Mouse (Mus musculus) stomach, embryonic 16.5 days (tissue): ENCODE results near the gene Hoxa2. TPM values are rescaled to one million over a fixed set of nuclear protein-coding genes. Genes with fewer than 3 reads are reported as not detected.
A peak's percentile ranks its signal among the peaks of the same experiment; 100 is the strongest.

Experiments
- ATAC-seq: fragments of 200-750 bp; cut with Nextera tagmentation; 2 replicates; pipeline ENCODE4 v1.8.0; 2017; ENCODE audit warnings: moderate number of reproducible peaks, moderate TSS enrichment; ENCODE audit not compliant: insufficient read depth, low FRiP score
- H3K27ac ChIP-seq: fragments of 300-500 bp; sonication (generic); 2 replicates; pipeline ENCODE4 v1.5.1; 2014; ENCODE audit warnings: low read length
- H3K27me3 ChIP-seq: fragments of 300-500 bp; sonication (generic); 2 replicates; pipeline ENCODE4 v1.6.1; 2014; ENCODE audit warnings: low read length, control low read depth, mixed read lengths; ENCODE audit not compliant: control insufficient read depth, insufficient read depth
- H3K36me3 ChIP-seq: fragments of 300-500 bp; sonication (generic); 2 replicates; pipeline ENCODE4 v1.6.1; 2014; ENCODE audit warnings: low read length; ENCODE audit not compliant: control insufficient read depth, insufficient read depth
- H3K4me1 ChIP-seq: fragments of 300-500 bp; sonication (generic); 2 replicates; pipeline ENCODE4 v1.6.1; 2014; ENCODE audit warnings: low read length, control low read depth, mixed read lengths; ENCODE audit not compliant: control insufficient read depth, insufficient read depth
- H3K4me2 ChIP-seq: fragments of 300-500 bp; sonication (generic); 2 replicates; pipeline ENCODE4 v1.6.1; 2014; ENCODE audit warnings: low read depth, low read length, mixed read lengths
- H3K4me3 ChIP-seq: fragments of 300-500 bp; sonication (generic); replicated peaks from 2 replicates; pipeline ENCODE4 v1.5.1; 2014; ENCODE audit warnings: mild to moderate bottlenecking, low read length
- H3K9ac ChIP-seq: fragments of 300-500 bp; sonication (generic); 2 replicates; pipeline ENCODE4 v1.6.1; 2014; ENCODE audit warnings: low read length
- H3K9me3 ChIP-seq: fragments of 300-500 bp; sonication (generic); replicated peaks from 2 replicates; pipeline ENCODE4 v1.6.1; 2016; ENCODE audit warnings: low read length, control low read depth; ENCODE audit not compliant: control insufficient read depth
- WGBS: fragments of 180-500 bp; shearing (Covaris S2); extraction: QIAGEN DNeasy Blood & Tissue Kit; methylation state at CpG from one replicate; pipeline ENCODE4 v1.1.7; 2014; 5-methylcytosine and 5-hydroxymethylcytosine counted together
- polyA plus RNA-seq: library from polyadenylated mRNA; unstranded; fragments of >200 nt; fragmentation: Nextera tagmentation; extraction: Ambion mirVana; gene quantifications from 2 replicates; pipeline ENCODE4 v1.2.1, GENCODE M21; 2015

Gene Hoxa2
- polyA plus RNA-seq, 1 experiment from 2014 or later, result 8.5 TPM

GRCm38 (mm10) chr6:52170898-52171223, 6.2 kb upstream of the Hoxa2 start:
- Histone ChIP-seq H3K27ac (peak overlapping the region; percentile 99), H3K27me3 (no peaks in the 10 kb centered on the region), H3K36me3 (no peaks in the 10 kb centered on the region), H3K4me2 (peak overlapping the region; percentile 65), H3K9me3 (no peaks in the 10 kb centered on the region), H3K4me1 (peaks cover 28% of the 10 kb centered on the region), H3K4me3 (peak overlapping the region; percentile 29), H3K9ac (peak overlapping the region; percentile 81)
- 26% methylated on average over 5 of the region's 5 CpGs for WGBS
- ATAC-seq, result no peak

GRCm38 (mm10) chr6:52170166-52170897, 5.7 kb upstream of the Hoxa2 start:
- Histone ChIP-seq H3K9ac (peak overlapping the region; percentile 81), H3K9me3 (no peaks in the 10 kb centered on the region), H3K4me1 (peaks cover 28% of the 10 kb centered on the region), H3K27me3 (no peaks in the 10 kb centered on the region), H3K4me2 (peak overlapping the region; percentile 65), H3K4me3 (peak overlapping the region; percentile 29), H3K36me3 (no peaks in the 10 kb centered on the region), H3K27ac (peak overlapping the region; percentile 99)
- 13% methylated on average over 40 of the region's 40 CpGs for WGBS
- ATAC-seq, result no peak

GRCm38 (mm10) chr6:52169499-52170165, 5.0 kb upstream of the Hoxa2 start:
- Histone ChIP-seq H3K9ac (peak overlapping the region; percentile 81), H3K4me1 (peaks cover 28% of the 10 kb centered on the region), H3K4me3 (peak overlapping the region; percentile 29), H3K9me3 (no peaks in the 10 kb centered on the region), H3K27me3 (no peaks in the 10 kb centered on the region), H3K27ac (peak overlapping the region; percentile 99), H3K36me3 (no peaks in the 10 kb centered on the region), H3K4me2 (peak overlapping the region; percentile 65)
- no peak for ATAC-seq
- WGBS, result 23% methylated on average over 16 of the region's 16 CpGs

GRCm38 (mm10) chr6:52168191-52169055, 3.8 kb upstream of the Hoxa2 start:
- H3K4me3 ChIP-seq, result peak overlapping the region; percentile 61
- peak overlapping the region; percentile 94 for H3K27ac ChIP-seq
- peak overlapping the region; percentile 81 for H3K9ac ChIP-seq
- ATAC-seq, result no peak
- peak overlapping the region; percentile 65 for H3K4me2 ChIP-seq
- no peaks in the 10 kb centered on the region for H3K9me3 ChIP-seq
- no peaks in the 10 kb centered on the region for H3K36me3 ChIP-seq
- 13% methylated on average over 42 of the region's 42 CpGs for WGBS
- H3K27me3 ChIP-seq, result no peaks in the 10 kb centered on the region
- peaks cover 28% of the 10 kb centered on the region for H3K4me1 ChIP-seq

- Histone ChIP-seq H3K27ac (peak overlapping the region; percentile 94), H3K4me2 (peak overlapping the region; percentile 65), H3K9ac (peak overlapping the region; percentile 81), H3K4me3 (peak overlapping the region; percentile 61), H3K9me3 (no peaks in the 10 kb centered on the region), H3K27me3 (no peaks in the 10 kb centered on the region), H3K4me1 (peaks cover 26% of the 10 kb centered on the region), H3K36me3 (no peaks in the 10 kb centered on the region)
- no peak for ATAC-seq
- WGBS, result 26% methylated on average over 14 of the region's 14 CpGs
These were observed 3.1 kb upstream of the Hoxa2 start for GRCm38 (mm10) chr6:52167736-52168161.

GRCm38 (mm10) chr6:52167176-52167575, 2.5 kb upstream of the Hoxa2 start:
- Histone ChIP-seq H3K36me3 (no peaks in the 10 kb centered on the region), H3K27me3 (no peaks in the 10 kb centered on the region), H3K27ac (peak overlapping the region; percentile 94), H3K9me3 (no peaks in the 10 kb centered on the region), H3K4me3 (peak overlapping the region; percentile 61), H3K4me1 (peaks cover 23% of the 10 kb centered on the region), H3K4me2 (peak overlapping the region; percentile 65), H3K9ac (peak overlapping the region; percentile 81)
- WGBS, result 38% methylated on average over 1 of the region's 1 CpGs
- ATAC-seq, result no peak

- Histone ChIP-seq H3K4me1 (peaks cover 16% of the 10 kb centered on the region), H3K27ac (peak overlapping the region; percentile 94), H3K9me3 (no peaks in the 10 kb centered on the region), H3K9ac (peak overlapping the region; percentile 81), H3K36me3 (no peaks in the 10 kb centered on the region), H3K4me2 (peak overlapping the region; percentile 65), H3K4me3 (peak overlapping the region; percentile 61), H3K27me3 (no peaks in the 10 kb centered on the region)
- 15% methylated on average over 4 of the region's 4 CpGs for WGBS
- ATAC-seq, result no peak
These were observed 1.9 kb upstream of the Hoxa2 start for GRCm38 (mm10) chr6:52166431-52167077.

GRCm38 (mm10) chr6:52165441-52166370, 1.1 kb upstream of the Hoxa2 start:
- WGBS, result 4% methylated on average over 28 of the region's 28 CpGs
- H3K4me3 ChIP-seq, result peak overlapping the region; percentile 61
- H3K27ac ChIP-seq, result peak overlapping the region; percentile 94
- ATAC-seq, result no peak
- H3K36me3 ChIP-seq, result no peaks in the 10 kb centered on the region
- H3K9ac ChIP-seq, result peak overlapping the region; percentile 81
- H3K27me3 ChIP-seq, result no peaks in the 10 kb centered on the region
- peak overlapping the region; percentile 65 for H3K4me2 ChIP-seq
- no peaks in the 10 kb centered on the region for H3K9me3 ChIP-seq
- peaks cover 13% of the 10 kb centered on the region for H3K4me1 ChIP-seq
